Comparison of ENCODE assay signal across 21 mouse cellular contexts in the genomic region with DNA sequence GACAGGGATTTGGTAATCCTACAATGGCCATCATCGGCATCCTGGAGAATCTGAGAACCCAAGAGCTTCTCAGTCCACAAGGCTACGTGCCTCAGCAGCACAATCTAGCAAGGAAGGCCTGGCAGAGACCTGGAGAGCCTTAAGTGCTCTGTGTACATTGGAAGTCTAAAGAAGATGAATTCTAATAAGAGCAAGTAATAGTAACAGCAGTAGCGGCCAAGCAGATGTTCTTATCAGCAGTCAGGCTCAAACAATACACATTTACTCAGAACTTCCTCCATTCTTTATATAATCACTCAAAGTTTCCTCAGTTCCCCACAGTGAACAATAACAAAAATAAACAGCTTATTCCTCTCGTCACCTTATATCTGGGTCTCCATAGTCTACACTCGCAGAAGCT. TPM values are rescaled to one million over a fixed set of nuclear protein-coding genes. Genes with fewer than 3 reads are reported as not detected.
"Had no signal": no experiment of that assay in that cellular context is flagged by ENCODE, and none has a peak within 500 bp of the region (broad histone marks: within the 10 kb centered on the region; RNA-seq: fewer than 3 reads in every experiment).

No protein-coding gene starts in this region.

- ATAC-seq: liver, postnatal 0 days; midbrain, embryonic 13.5 days; midbrain, embryonic 15.5 days had no signal

- H3K36me3 ChIP-seq: liver, embryonic 13.5 days; liver, embryonic 15.5 days; lung, embryonic 15.5 days; midbrain, embryonic 13.5 days; midbrain, embryonic 15.5 days; neural tube, embryonic 12.5 days; stomach, embryonic 15.5 days had no signal

- H3K4me2 ChIP-seq: liver, embryonic 11.5 days; liver, embryonic 13.5 days; liver, embryonic 15.5 days; lung, embryonic 15.5 days; midbrain, embryonic 11.5 days; midbrain, embryonic 13.5 days; midbrain, embryonic 15.5 days; neural tube, embryonic 12.5 days; stomach, embryonic 15.5 days had no signal

- H3K27me3 ChIP-seq: liver, embryonic 13.5 days; liver, embryonic 15.5 days; lung, embryonic 15.5 days; megakaryocyte, embryonic 14.5 days; midbrain, embryonic 13.5 days; midbrain, embryonic 15.5 days; neural tube, embryonic 12.5 days; stomach, embryonic 15.5 days had no signal

- DNase-seq: liver, embryonic 13.5 days; liver, postnatal 0 days; right cerebral cortex, postnatal 14 days; thymus, adult 2 months; thymus, postnatal 25 days; thymus, postnatal 4 days had no signal

- H3K9ac ChIP-seq: liver, embryonic 13.5 days; liver, embryonic 15.5 days; liver, postnatal 0 days; lung, embryonic 15.5 days; midbrain, embryonic 13.5 days; midbrain, embryonic 15.5 days; neural tube, embryonic 12.5 days; stomach, embryonic 15.5 days had no signal

- H3K9me3 ChIP-seq: liver, embryonic 13.5 days; liver, embryonic 15.5 days; lung, embryonic 15.5 days; megakaryocyte, embryonic 14.5 days; midbrain, embryonic 13.5 days; midbrain, embryonic 15.5 days; neural tube, embryonic 12.5 days; stomach, embryonic 15.5 days had no signal

- H3K4me3 ChIP-seq: liver, embryonic 13.5 days; liver, embryonic 15.5 days; lung, embryonic 15.5 days; megakaryocyte, embryonic 14.5 days; midbrain, embryonic 13.5 days; midbrain, embryonic 15.5 days; neural tube, embryonic 12.5 days; stomach, embryonic 15.5 days had no signal

- H3K4me1 ChIP-seq: liver, embryonic 13.5 days; liver, embryonic 15.5 days; lung, embryonic 15.5 days; megakaryocyte, embryonic 14.5 days; midbrain, embryonic 13.5 days; midbrain, embryonic 15.5 days; neural tube, embryonic 12.5 days; stomach, embryonic 15.5 days had no signal

- H3K27ac ChIP-seq: liver, embryonic 13.5 days; liver, embryonic 15.5 days; lung, embryonic 15.5 days; macrophage; midbrain, embryonic 13.5 days; midbrain, embryonic 15.5 days; neural tube, embryonic 12.5 days; stomach, embryonic 15.5 days; stomach, postnatal 0 days had no signal

RNA-seq across cellular contexts. Expression of a gene that starts 21.0 kb away (rescaled TPM):
- polyA plus RNA-seq: macrophage; midbrain, embryonic 11.5 days; midbrain, embryonic 13.5 days; midbrain, embryonic 15.5 days; midbrain, postnatal 0 days; neural tube, embryonic 12.5 days; neural tube, embryonic 14.5 days; spleen, adult 2 months had no signal

RNA-seq across cellular contexts. Expression of a gene that starts 22.0 kb away (rescaled TPM):
- polyA plus RNA-seq: liver, embryonic 11.5 days; liver, embryonic 13.5 days; lung, embryonic 15.5 days; macrophage; midbrain, embryonic 11.5 days; midbrain, embryonic 13.5 days; midbrain, embryonic 15.5 days; midbrain, postnatal 0 days; neural tube, embryonic 12.5 days; neural tube, embryonic 14.5 days; spleen, adult 2 months; stomach, embryonic 15.5 days; stomach, postnatal 0 days; thymus, adult 2 months; urinary bladder, adult 2 months had no signal
